ENCODE assay signal across 9 mouse cellular contexts in the genomic region with DNA sequence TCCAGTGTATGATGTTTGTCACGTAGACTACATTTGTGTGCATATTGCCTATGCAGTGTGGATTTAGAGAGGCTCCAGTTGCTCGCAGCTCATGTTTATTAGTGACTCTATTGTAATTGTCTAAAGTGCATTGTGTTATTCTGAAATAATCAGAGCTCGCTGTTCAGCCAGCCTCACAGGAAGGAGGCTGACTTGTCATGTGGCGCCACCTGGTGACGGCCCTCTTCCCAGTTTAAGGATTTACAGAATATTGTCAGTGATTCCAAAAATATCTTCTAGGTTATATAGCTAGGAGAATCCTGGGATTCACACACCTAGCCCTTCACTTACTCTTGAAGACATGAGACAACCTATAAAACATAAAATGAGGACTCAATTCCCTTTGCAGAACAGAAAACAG. TPM values are rescaled to one million over a fixed set of nuclear protein-coding genes. Genes with fewer than 3 reads are reported as not detected.
DNase-seq lines count a peak whose midpoint lies in the region; ATAC-seq and TF ChIP-seq lines count a peak whose summit lies in the region.
"Had no signal": no experiment of that assay in that cellular context is flagged by ENCODE, and none has a peak within 500 bp of the region (broad histone marks: within the 10 kb centered on the region; RNA-seq: fewer than 3 reads in every experiment).

No protein-coding gene starts in this region.

- no peaks in the 10 kb centered on the region for H3K27me3 ChIP-seq in lung, postnatal 0 days (replicated peaks; ENCODE audit: insufficient read depth, low read length)
- H3K27me3 ChIP-seq: limb, embryonic 12.5 days had no signal

- no peak overlapping the region for H3K4me2 ChIP-seq in lung, postnatal 0 days (replicated peaks; ENCODE audit: low read depth, low read length)
- H3K4me2 ChIP-seq: limb, embryonic 12.5 days had no signal

- H3K4me1 ChIP-seq in lung, postnatal 0 days (ENCODE audit: insufficient read depth, low read depth, low read length) = no peaks in the 10 kb centered on the region
- H3K4me1 ChIP-seq: limb, embryonic 12.5 days had no signal

- 0 out of 2 replicates have a peak, but pooled peaks have one; percentile 43 for ATAC-seq in lung, postnatal 0 days

- H3K9ac ChIP-seq in lung, postnatal 0 days (replicated peaks; ENCODE audit: low read depth) = no peak overlapping the region
- H3K9ac ChIP-seq: limb, embryonic 12.5 days had no signal

- H3K9me3 ChIP-seq in lung, postnatal 0 days (ENCODE audit: low read length) = no peaks in the 10 kb centered on the region
- H3K9me3 ChIP-seq: limb, embryonic 12.5 days had no signal

- peaks cover 25% of the 10 kb centered on the region; the same call in 1 of the 2 replicates for H3K36me3 ChIP-seq in lung, postnatal 0 days (ENCODE audit: insufficient read depth, low read length)

- no peak for TF ChIP-seq EP300 in lung, postnatal 0 days (IDR thresholded peaks at IDR 0.05)

- H3K27ac ChIP-seq in layer of hippocampus, adult 2 months = no peak overlapping the region
- no peak overlapping the region for H3K27ac ChIP-seq in lung, postnatal 0 days (ENCODE audit: low read length)
- H3K27ac ChIP-seq: limb, embryonic 12.5 days had no signal

- WGBS in lung, postnatal 0 days = 35% methylated on average over 5 of the region's 5 CpGs

- peak; percentile 47 for DNase-seq in ES-CJ7 (ENCODE audit: low read depth, low spot score)
- peak; percentile 85 for DNase-seq in adrenal gland, postnatal 14 days
- DNase-seq in embryo, embryonic 11 days = peak; percentile 83
- DNase-seq in gastrocnemius, postnatal 4 days (ENCODE audit: low spot score in 2 of 2) = peak; percentile 61 to 79
- peak; percentile 67 to 90 for DNase-seq in layer of hippocampus, adult 2 months (ENCODE audit: low spot score in 2 of 2)
- peak; percentile 76 for DNase-seq in lung, postnatal 0 days (ENCODE audit: low spot score)
- peak; percentile 86 to 91 for DNase-seq in right cerebral cortex, adult 2 months (ENCODE audit: low spot score in 2 of 2)
- peak; percentile 66 to 72 for DNase-seq in urinary bladder, postnatal 36 days (ENCODE audit: low spot score in 2 of 2)

- H3K4me3 ChIP-seq in layer of hippocampus, adult 2 months = no peak overlapping the region
- no peak overlapping the region for H3K4me3 ChIP-seq in lung, postnatal 0 days (ENCODE audit: low read depth, low read length)
- H3K4me3 ChIP-seq: limb, embryonic 12.5 days had no signal

- TF ChIP-seq CTCF in layer of hippocampus, adult 2 months (conservative IDR thresholded peaks at IDR 0.05) = peak; percentile 94
- TF ChIP-seq CTCF in lung, postnatal 0 days (IDR thresholded peaks at IDR 0.05) = peak; percentile 89

RNA-seq across cellular contexts. Expression of a gene that starts 32.0 kb away (rescaled TPM):
- total RNA-seq in adrenal gland, postnatal 14 days (2021) = 2.4 and 3.6 TPM in 2 replicates
- total RNA-seq in gastrocnemius, postnatal 4 days (2021) = 1 to 10 TPM; 2.2 to 2.7 TPM
- 10 to 100 TPM; 13.9 to 15.8 TPM for total RNA-seq in layer of hippocampus, adult 2 months (2021)
- polyA plus RNA-seq in lung, postnatal 0 days (2015; fragmentation: Nextera tagmentation; extraction: Ambion mirVana) = 2.8 and 5.3 TPM in 2 replicates

RNA-seq across cellular contexts. Expression of a gene that starts 32.1 kb away (rescaled TPM):
- total RNA-seq in adrenal gland, postnatal 14 days (2021) = 68.2 and 71.1 TPM in 2 replicates
- 10 to 100 TPM; 40.9 to 55.6 TPM for total RNA-seq in gastrocnemius, postnatal 4 days (2021)
- total RNA-seq in layer of hippocampus, adult 2 months (2021) = 10 to 100 TPM; 51.5 to 55.3 TPM
- 47.1 and 49.2 TPM in 2 replicates for polyA plus RNA-seq in lung, postnatal 0 days (2015; fragmentation: Nextera tagmentation; extraction: Ambion mirVana)
